Mouse (Mus musculus): ENCODE results near the gene Adgrd1. TPM values are rescaled to one million over a fixed set of nuclear protein-coding genes. Genes with fewer than 3 reads are reported as not detected.

The Adgrd1 gene
- polyA plus RNA-seq, 2 experiments: 1.9 to 2.2 TPM

DNA sequence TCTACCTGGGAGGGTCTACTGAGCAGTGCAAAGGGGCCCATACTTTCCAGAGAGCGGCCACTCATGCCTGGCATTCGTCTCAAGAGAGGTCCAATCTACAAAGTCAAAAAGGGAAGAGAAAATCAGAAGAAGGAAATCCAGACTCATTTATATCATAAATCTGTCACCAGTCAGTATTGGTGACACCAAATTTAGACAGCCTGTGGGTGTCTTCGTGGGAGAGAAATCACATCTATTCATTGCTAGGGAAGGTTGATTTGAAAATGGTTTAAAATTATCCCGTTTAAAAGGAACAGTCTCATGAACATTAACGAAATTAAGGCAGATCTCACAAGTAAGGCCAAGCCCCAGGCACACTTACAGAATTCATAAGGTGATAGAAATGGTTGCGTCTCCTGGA, 76.0 kb downstream of the Adgrd1 start:
- no peaks in the 10 kb centered on the region for H3K4me1 ChIP-seq (ENCODE audit: control insufficient read depth, insufficient read depth, low read length)
- no peak for ATAC-seq (ENCODE audit: low FRiP score, low read depth)
- WGBS: 79% methylated on average over 6 of the region's 6 CpGs
- DNase-seq (ENCODE audit: low spot score): no peak
- no peaks in the 10 kb centered on the region for H3K36me3 ChIP-seq (ENCODE audit: control insufficient read depth, insufficient read depth, low read length)
- no peak overlapping the region for H3K27ac ChIP-seq (replicated peaks; ENCODE audit: low read depth, low read length)
- no peak overlapping the region for H3K9ac ChIP-seq (ENCODE audit: low read depth, low read length, severe bottlenecking)
- no peak overlapping the region for H3K4me3 ChIP-seq (replicated peaks; ENCODE audit: low read length)
- H3K4me2 ChIP-seq (replicated peaks; ENCODE audit: low read depth, low read length, severe bottlenecking): no peak overlapping the region
- no peaks in the 10 kb centered on the region for H3K27me3 ChIP-seq (ENCODE audit: control insufficient read depth, insufficient read depth, low read length)
- H3K9me3 ChIP-seq (ENCODE audit: control insufficient read depth, low read length): no peaks in the 10 kb centered on the region
- no peak for TF ChIP-seq POLR2A (IDR thresholded peaks at IDR 0.05; ENCODE audit: borderline replicate concordance, extremely low read depth, insufficient read depth, insufficient read length)

DNA sequence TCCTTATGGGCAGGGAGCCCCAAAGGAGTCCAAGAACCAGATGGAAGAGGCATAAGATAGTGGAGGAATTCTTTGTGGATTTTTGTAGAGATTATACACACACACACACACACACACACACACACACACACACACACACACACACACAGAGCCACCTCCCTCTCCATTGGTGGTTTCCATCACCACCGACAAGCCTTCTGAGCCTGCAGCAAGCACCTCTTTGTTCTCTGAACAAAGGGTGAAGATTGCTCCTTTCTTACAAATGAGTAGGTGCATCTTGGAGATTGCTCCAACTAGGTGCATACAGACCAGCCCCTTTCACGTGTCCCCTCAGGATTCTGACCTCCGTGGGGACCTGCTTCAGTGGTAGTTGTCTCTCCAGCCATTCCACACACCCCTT, 79.4 kb downstream of the Adgrd1 start:
- Histone ChIP-seq H3K36me3 (ENCODE audit: control insufficient read depth, insufficient read depth, low read length) (no peaks in the 10 kb centered on the region), H3K27me3 (ENCODE audit: control insufficient read depth, insufficient read depth, low read length) (no peaks in the 10 kb centered on the region), H3K9me3 (ENCODE audit: control insufficient read depth, low read length) (no peaks in the 10 kb centered on the region), H3K4me1 (ENCODE audit: control insufficient read depth, insufficient read depth, low read length) (no peaks in the 10 kb centered on the region), H3K27ac (replicated peaks; ENCODE audit: low read depth, low read length) (no peak overlapping the region), H3K9ac (ENCODE audit: low read depth, low read length, severe bottlenecking) (no peak overlapping the region), H3K4me2 (replicated peaks; ENCODE audit: low read depth, low read length, severe bottlenecking) (no peak overlapping the region), H3K4me3 (replicated peaks; ENCODE audit: low read length) (no peak overlapping the region)
- no peak for TF ChIP-seq POLR2A (IDR thresholded peaks at IDR 0.05; ENCODE audit: borderline replicate concordance, extremely low read depth, insufficient read depth, insufficient read length)
- ATAC-seq (ENCODE audit: low FRiP score, low read depth): no peak
- 68% methylated on average over 3 of the region's 3 CpGs for WGBS
- DNase-seq (ENCODE audit: low spot score): no peak

- whole genome bisulfite sequencing: 53% methylated on average over 14 of the region's 14 CpGs
Observed at GRCm38 (mm10) chr5:129177697-129178511, 81.4 kb downstream of the Adgrd1 start.

DNA sequence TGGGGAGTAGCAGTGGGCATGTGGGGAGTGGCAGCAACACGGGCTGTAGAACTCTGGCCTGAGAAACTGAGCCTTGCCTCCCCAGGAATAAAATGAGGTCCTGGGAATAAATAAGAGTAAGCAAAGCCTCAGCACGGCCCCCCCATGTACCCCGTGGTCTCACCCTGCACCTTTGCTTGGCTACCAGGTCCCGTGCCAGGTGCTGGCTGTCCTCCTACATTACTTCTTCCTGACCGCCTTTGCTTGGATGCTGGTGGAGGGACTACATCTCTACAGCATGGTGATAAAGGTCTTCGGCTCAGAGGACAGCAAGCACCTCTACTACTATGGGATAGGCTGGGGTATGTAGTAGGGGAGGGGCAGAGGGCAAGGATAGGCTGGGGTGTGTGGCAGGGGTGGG, 82.8 kb downstream of the Adgrd1 start:
- 89% methylated on average over 6 of the region's 6 CpGs for WGBS
- Histone ChIP-seq H3K9me3 (ENCODE audit: control insufficient read depth, low read length) (no peaks in the 10 kb centered on the region), H3K4me2 (replicated peaks; ENCODE audit: low read depth, low read length, severe bottlenecking) (no peak overlapping the region), H3K4me1 (ENCODE audit: control insufficient read depth, insufficient read depth, low read length) (no peaks in the 10 kb centered on the region), H3K27me3 (ENCODE audit: control insufficient read depth, insufficient read depth, low read length) (no peaks in the 10 kb centered on the region), H3K4me3 (replicated peaks; ENCODE audit: low read length) (no peak overlapping the region), H3K9ac (ENCODE audit: low read depth, low read length, severe bottlenecking) (no peak overlapping the region), H3K27ac (replicated peaks; ENCODE audit: low read depth, low read length) (no peak overlapping the region), H3K36me3 (ENCODE audit: control insufficient read depth, insufficient read depth, low read length) (no peaks in the 10 kb centered on the region)
- TF ChIP-seq POLR2A (IDR thresholded peaks at IDR 0.05; ENCODE audit: borderline replicate concordance, extremely low read depth, insufficient read depth, insufficient read length): no peak
- ATAC-seq (ENCODE audit: low FRiP score, low read depth) (no peak), DNase-seq (ENCODE audit: low spot score) (no peak)

More at GRCm38 (mm10) chr5:129177697-129178511, 81.4 kb downstream of the Adgrd1 start:
- ATAC-seq (ENCODE audit: low FRiP score, low read depth) (peak; percentile 81), DNase-seq (ENCODE audit: low spot score) (peak; percentile 75)
- Histone ChIP-seq H3K36me3 (ENCODE audit: control insufficient read depth, insufficient read depth, low read length) (no peaks in the 10 kb centered on the region), H3K9ac (ENCODE audit: low read depth, low read length, severe bottlenecking) (no peak overlapping the region), H3K4me1 (ENCODE audit: control insufficient read depth, insufficient read depth, low read length) (no peaks in the 10 kb centered on the region), H3K9me3 (ENCODE audit: control insufficient read depth, low read length) (no peaks in the 10 kb centered on the region), H3K27me3 (ENCODE audit: control insufficient read depth, insufficient read depth, low read length) (no peaks in the 10 kb centered on the region), H3K4me3 (replicated peaks; ENCODE audit: low read length) (no peak overlapping the region), H3K27ac (replicated peaks; ENCODE audit: low read depth, low read length) (no peak overlapping the region), H3K4me2 (replicated peaks; ENCODE audit: low read depth, low read length, severe bottlenecking) (no peak overlapping the region)
- TF ChIP-seq POLR2A (IDR thresholded peaks at IDR 0.05; ENCODE audit: borderline replicate concordance, extremely low read depth, insufficient read depth, insufficient read length): no peak

DNA sequence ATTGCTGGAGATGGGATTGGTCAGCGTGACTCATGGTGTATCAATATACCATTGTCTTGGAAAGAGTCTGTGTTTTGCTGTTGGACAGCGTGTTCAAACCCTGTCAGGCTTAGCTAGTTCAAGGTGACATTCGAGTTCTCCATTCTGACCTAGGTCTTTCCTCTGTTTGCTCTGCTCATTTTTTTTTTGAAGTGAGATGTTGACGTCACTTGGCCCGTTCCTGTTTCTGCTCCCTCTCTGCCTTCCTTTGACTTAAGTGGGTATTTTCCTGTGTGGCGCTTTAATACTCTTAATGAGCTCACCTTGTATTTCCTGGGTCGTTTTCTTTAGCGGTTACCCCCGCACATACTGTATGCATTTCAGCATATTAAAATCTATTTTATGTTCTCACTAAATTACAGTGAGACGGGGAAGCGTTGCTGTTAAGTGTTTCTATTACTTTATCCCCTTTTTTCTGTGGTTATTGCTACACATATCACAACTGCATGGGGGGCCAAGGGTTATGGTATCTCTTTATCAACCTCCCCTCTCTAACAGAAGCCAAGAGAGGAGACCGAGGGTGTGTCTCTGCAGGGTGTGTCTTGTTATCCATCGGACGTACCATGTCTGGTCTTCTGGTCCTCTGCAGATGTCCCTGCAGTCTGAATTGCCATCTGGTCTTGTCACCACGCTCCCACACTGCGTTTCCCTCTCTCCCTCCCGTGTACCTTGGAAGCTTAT, 83.6 kb downstream of the Adgrd1 start:
- no peaks in the 10 kb centered on the region for H3K27me3 ChIP-seq (ENCODE audit: control insufficient read depth, insufficient read depth, low read length)
- WGBS: 63% methylated on average over 17 of the region's 17 CpGs

More for the DNA sequence above, 83.6 kb downstream of the Adgrd1 start:
- Histone ChIP-seq H3K9me3 (ENCODE audit: control insufficient read depth, low read length) (no peaks in the 10 kb centered on the region), H3K27ac (replicated peaks; ENCODE audit: low read depth, low read length) (no peak overlapping the region), H3K4me1 (ENCODE audit: control insufficient read depth, insufficient read depth, low read length) (no peaks in the 10 kb centered on the region), H3K4me3 (replicated peaks; ENCODE audit: low read length) (no peak overlapping the region), H3K36me3 (ENCODE audit: control insufficient read depth, insufficient read depth, low read length) (no peaks in the 10 kb centered on the region), H3K9ac (ENCODE audit: low read depth, low read length, severe bottlenecking) (no peak overlapping the region), H3K4me2 (replicated peaks; ENCODE audit: low read depth, low read length, severe bottlenecking) (no peak overlapping the region)
- no peak for TF ChIP-seq POLR2A (IDR thresholded peaks at IDR 0.05; ENCODE audit: borderline replicate concordance, extremely low read depth, insufficient read depth, insufficient read length)
- DNase-seq (ENCODE audit: low spot score) (no peak), ATAC-seq (ENCODE audit: low FRiP score, low read depth) (no peak)
